Comparison of ENCODE assay signal across 10 mouse cellular contexts in genomic region chr3:20334681-20335080, GRCm38 (mm10). TPM values are rescaled to one million over a fixed set of nuclear protein-coding genes. Genes with fewer than 3 reads are reported as not detected.
DNase-seq lines count a peak whose midpoint lies in the region.
"Had no signal": no experiment of that assay in that cellular context is flagged by ENCODE, and none has a peak within 500 bp of the region (broad histone marks: within the 10 kb centered on the region; RNA-seq: fewer than 3 reads in every experiment).

No protein-coding gene starts in this region.

- DNase-seq in cerebellum, postnatal 10 days, result peak; percentile 6 to 8
- DNase-seq in cerebellum, adult 9-11 months, result no peak
- peak; percentile 2 for DNase-seq in ovary, postnatal 14 days (ENCODE audit: low spot score)
- no peak for DNase-seq in ovary, postnatal 10 days (ENCODE audit: low spot score)
- DNase-seq in embryo, embryonic 11 days, result peak; percentile 3
- peak; percentile 23 for DNase-seq in thymus, postnatal 0 days (ENCODE audit: low spot score)
- no peak for DNase-seq in frontal cortex, adult 2 months (ENCODE audit: extremely low spot score in 1 of 2, low spot score in 1 of 2)
- no peak for DNase-seq in kidney, adult 9 months
- DNase-seq: cerebellum, adult 2 months had no signal

RNA-seq across cellular contexts. Expression of gene Agtr1b, which starts 32.3 kb away (rescaled TPM):
- 0.05 TPM in 1 of 2 replicates, not detected in the other for polyA plus RNA-seq in thymus, postnatal 0 days (2015; fragmentation: Nextera tagmentation; extraction: Ambion mirVana)
- 0.19 and 0.24 TPM in 2 replicates for polyA plus RNA-seq in frontal cortex, adult 2 months (2012; rRNA removed)
- polyA plus RNA-seq: C2C12 had no signal

RNA-seq across cellular contexts. Expression of gene Cpb1, which starts 59.1 kb away (rescaled TPM):
- 0.22 and 0.25 TPM in 2 replicates for polyA plus RNA-seq in thymus, postnatal 0 days (2015; fragmentation: Nextera tagmentation; extraction: Ambion mirVana)
- 0.18 and 0.29 TPM in 2 replicates for polyA plus RNA-seq in frontal cortex, adult 2 months (2012; rRNA removed)
- polyA plus RNA-seq: C2C12 had no signal

Comparison
In these comparisons a context has a peak if more than half of its experiments do, and no peak if none do; other contexts are left out.
1. DNase-seq: peak in cerebellum, postnatal 10 days (2 of 2), ovary, postnatal 14 days (single experiment), embryo, embryonic 11 days (single experiment) and thymus, postnatal 0 days (single experiment); none in cerebellum, adult 9-11 months (single experiment), ovary, postnatal 10 days (single experiment), frontal cortex, adult 2 months (0 of 2) and kidney, adult 9 months (single experiment).